Mouse (Mus musculus): Measurements from ENCODE around the gene Kmt2e. TPM values are rescaled to one million over a fixed set of nuclear protein-coding genes. Genes with fewer than 3 reads are reported as not detected.

Kmt2e gene
- polyA plus RNA-seq, 1 experiment from 2014 or later, result 96.0 TPM

GRCm38 (mm10) chr5:23400156-23400555 is 34.1 kb upstream of the Kmt2e start:
- no peak overlapping the region for H3K27ac ChIP-seq
- no peak for DNase-seq (ENCODE audit: low spot score)
- no peaks in the 10 kb centered on the region for H3K27me3 ChIP-seq (ENCODE audit: insufficient read depth, poor library complexity, severe bottlenecking)
- WGBS, result 94% methylated on average over 3 of the region's 3 CpGs
- H3K4me3 ChIP-seq, result no peak overlapping the region
- H3K9me3 ChIP-seq, result no peaks in the 10 kb centered on the region
- H3K36me3 ChIP-seq, result peaks cover 35% of the 10 kb centered on the region
- no peaks in the 10 kb centered on the region for H3K4me1 ChIP-seq (replicated peaks)

- H3K9me3 ChIP-seq, result no peaks in the 10 kb centered on the region
- H3K4me1 ChIP-seq (replicated peaks), result no peaks in the 10 kb centered on the region
- H3K4me3 ChIP-seq, result no peak overlapping the region
- 93% methylated on average over 3 of the region's 3 CpGs for WGBS
- peaks cover 43% of the 10 kb centered on the region for H3K36me3 ChIP-seq
- no peaks in the 10 kb centered on the region for H3K27me3 ChIP-seq (ENCODE audit: insufficient read depth, poor library complexity, severe bottlenecking)
- no peak overlapping the region for H3K27ac ChIP-seq
- no peak for DNase-seq (ENCODE audit: low spot score)
Observed at GRCm38 (mm10) chr5:23400868-23401267, 33.4 kb upstream of the Kmt2e start.

GRCm38 (mm10) chr5:23401368-23401767 is 32.9 kb upstream of the Kmt2e start:
- no peak overlapping the region for H3K27ac ChIP-seq
- H3K4me1 ChIP-seq (replicated peaks), result no peaks in the 10 kb centered on the region
- no peak for DNase-seq (ENCODE audit: low spot score)
- no peaks in the 10 kb centered on the region for H3K27me3 ChIP-seq (ENCODE audit: insufficient read depth, poor library complexity, severe bottlenecking)
- H3K4me3 ChIP-seq, result no peak overlapping the region
- 83% methylated on average over 9 of the region's 9 CpGs for WGBS
- no peaks in the 10 kb centered on the region for H3K9me3 ChIP-seq
- H3K36me3 ChIP-seq, result peaks cover 48% of the 10 kb centered on the region

GRCm38 (mm10) chr5:23401999-23402398 is 32.2 kb upstream of the Kmt2e start:
- DNase-seq (ENCODE audit: low spot score), result no peak
- no peaks in the 10 kb centered on the region for H3K27me3 ChIP-seq (ENCODE audit: insufficient read depth, poor library complexity, severe bottlenecking)
- H3K4me3 ChIP-seq, result no peak overlapping the region
- H3K4me1 ChIP-seq (replicated peaks), result no peaks in the 10 kb centered on the region
- no peak overlapping the region for H3K27ac ChIP-seq
- WGBS, result 31% methylated on average over 2 of the region's 2 CpGs
- no peaks in the 10 kb centered on the region for H3K9me3 ChIP-seq
- H3K36me3 ChIP-seq, result peaks cover 49% of the 10 kb centered on the region

DNA sequence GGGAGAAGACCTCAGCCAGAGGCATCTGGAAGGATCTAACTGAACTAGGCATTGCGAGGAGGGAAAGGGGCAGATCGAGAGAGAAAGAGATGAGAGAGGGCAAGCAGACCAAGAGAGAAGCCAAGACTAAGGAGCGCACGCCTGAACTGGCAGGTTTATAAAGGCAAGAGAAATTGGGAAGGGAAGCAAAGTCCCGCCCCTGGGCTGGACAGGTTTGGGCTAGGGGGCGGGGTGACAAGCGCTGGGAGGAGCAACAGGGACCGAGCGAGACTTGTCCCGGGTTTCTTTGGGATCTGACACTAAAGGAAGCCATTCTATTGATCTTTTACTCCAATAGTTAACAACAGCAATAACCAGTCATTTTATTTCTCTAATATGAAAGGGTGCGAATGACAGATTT is 31.1 kb upstream of the Kmt2e start:
- H3K27ac ChIP-seq, result no peak overlapping the region
- H3K4me1 ChIP-seq (replicated peaks), result no peaks in the 10 kb centered on the region
- H3K27me3 ChIP-seq (ENCODE audit: insufficient read depth, poor library complexity, severe bottlenecking), result no peaks in the 10 kb centered on the region
- no peak for DNase-seq (ENCODE audit: low spot score)
- 75% methylated on average over 11 of the region's 11 CpGs for WGBS
- no peak overlapping the region for H3K4me3 ChIP-seq
- peaks cover 55% of the 10 kb centered on the region for H3K36me3 ChIP-seq
- H3K9me3 ChIP-seq, result no peaks in the 10 kb centered on the region

DNA sequence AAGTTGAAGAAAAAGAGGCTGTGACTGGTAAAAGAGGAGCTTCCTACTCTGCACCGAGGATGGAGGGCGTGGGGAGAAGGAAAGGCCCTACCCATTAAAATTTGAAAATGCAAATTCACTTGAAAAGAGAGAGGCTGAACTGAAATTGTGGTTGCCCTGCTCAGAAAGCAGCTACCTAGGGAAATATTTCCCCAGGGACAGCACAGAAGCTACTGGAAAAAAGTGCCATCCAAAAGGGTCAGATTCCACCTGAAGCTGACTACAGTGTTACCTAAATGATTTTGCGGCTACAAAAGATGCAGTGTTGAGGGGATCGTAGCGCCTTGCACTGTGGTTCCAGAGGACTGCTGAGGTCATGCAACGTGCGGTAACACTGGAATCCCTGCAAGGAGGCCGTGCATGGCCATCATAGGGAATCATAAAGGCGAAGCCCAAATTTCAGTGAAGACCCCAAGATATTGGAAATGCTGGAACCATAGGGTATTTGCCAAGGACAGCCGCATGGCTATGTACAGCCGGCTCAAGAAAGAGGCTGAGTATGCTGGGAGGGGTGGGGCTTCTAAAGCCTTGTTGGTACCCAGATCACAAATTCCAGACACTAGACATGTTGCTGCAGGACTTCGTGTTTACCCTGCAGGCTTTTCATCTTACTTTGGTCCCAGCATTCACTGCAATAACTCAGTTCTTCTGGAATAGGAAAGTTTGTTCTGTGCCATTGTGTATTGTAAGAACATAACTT is 28.4 kb upstream of the Kmt2e start:
- Histone ChIP-seq H3K4me1 (replicated peaks) (no peaks in the 10 kb centered on the region), H3K9me3 (no peaks in the 10 kb centered on the region), H3K36me3 (peaks cover 64% of the 10 kb centered on the region), H3K4me3 (no peak overlapping the region), H3K27ac (no peak overlapping the region), H3K27me3 (ENCODE audit: insufficient read depth, poor library complexity, severe bottlenecking) (no peaks in the 10 kb centered on the region)
- no peak for DNase-seq (ENCODE audit: low spot score)
- WGBS, result 95% methylated on average over 12 of the region's 12 CpGs

DNA sequence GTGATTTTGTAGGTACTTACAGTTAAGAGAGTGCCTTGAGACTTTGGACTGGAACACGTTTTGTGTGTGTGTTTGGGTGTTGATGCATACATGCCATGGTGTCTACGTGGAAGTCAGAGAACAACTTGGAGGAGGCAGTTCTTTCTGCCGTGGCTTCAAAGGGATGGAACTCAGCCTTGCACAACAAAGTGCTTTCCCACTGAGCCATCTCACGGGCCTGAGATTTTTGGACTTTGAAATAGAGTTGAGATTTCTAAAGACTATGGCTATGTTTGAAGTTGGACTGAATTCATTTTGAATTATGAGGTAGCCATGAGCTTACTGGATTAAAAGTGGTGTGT is 27.9 kb upstream of the Kmt2e start:
- no peak overlapping the region for H3K4me3 ChIP-seq
- WGBS, result 85% methylated on average over 4 of the region's 4 CpGs
- no peak for DNase-seq (ENCODE audit: low spot score)
- no peaks in the 10 kb centered on the region for H3K9me3 ChIP-seq
- H3K27ac ChIP-seq, result no peak overlapping the region
- no peaks in the 10 kb centered on the region for H3K27me3 ChIP-seq (ENCODE audit: insufficient read depth, poor library complexity, severe bottlenecking)
- H3K4me1 ChIP-seq (replicated peaks), result no peaks in the 10 kb centered on the region
- H3K36me3 ChIP-seq, result peaks cover 64% of the 10 kb centered on the region

DNA sequence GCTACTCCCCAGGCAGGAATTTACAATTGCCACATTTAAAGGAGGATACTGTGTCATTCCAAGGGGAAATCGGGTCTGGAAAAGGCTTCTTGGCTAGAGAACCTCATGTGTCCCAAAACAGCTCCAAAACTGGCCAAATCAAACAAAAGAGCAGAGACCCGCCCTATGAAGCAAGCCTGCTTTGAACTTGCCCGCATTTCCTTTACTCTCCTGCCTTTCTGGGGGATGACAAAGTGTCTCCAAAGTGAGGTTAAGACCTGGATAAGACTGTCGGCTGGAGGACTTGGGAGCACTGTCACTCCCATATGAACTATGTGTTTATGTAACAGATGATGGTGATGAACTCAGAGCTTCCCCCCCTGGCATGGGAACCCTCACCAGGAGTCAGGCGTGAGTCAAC is 26.1 kb upstream of the Kmt2e start:
- 83% methylated on average over 5 of the region's 5 CpGs for WGBS

DNA sequence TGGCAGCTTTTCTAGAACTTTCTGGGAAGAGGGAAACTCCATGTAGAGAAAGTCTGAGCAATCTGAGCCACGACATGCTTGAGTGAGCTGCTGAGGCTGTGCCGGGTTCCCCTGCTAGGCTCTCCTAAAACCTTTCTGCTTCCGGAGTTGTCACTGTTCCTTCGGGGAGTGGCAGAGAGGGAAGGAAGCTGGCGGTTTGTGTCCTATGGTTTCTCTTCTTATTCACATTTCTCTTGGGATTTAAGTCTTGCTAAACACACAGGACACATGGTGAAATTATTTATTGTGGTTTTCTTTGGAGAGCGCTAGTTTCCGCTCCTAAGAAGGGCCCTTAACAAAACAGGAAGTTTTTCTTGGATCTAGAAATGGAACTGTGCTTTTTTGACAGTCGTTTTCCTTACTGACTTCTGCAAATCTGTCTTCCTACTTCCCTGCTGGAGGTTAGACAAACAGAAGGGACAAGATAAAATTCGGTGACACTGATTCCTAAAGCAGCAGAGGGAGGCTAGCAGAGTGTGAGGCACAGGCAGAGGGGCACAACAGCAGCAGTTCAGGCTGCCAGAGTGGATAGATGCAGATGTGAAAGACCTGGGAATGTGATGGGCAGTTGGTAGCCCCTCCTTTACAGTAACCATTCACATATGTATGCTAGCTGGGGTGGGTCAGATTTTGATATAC is 24.1 kb upstream of the Kmt2e start:
- H3K27me3 ChIP-seq (ENCODE audit: insufficient read depth, poor library complexity, severe bottlenecking), result no peaks in the 10 kb centered on the region
- H3K36me3 ChIP-seq, result peaks cover 63% of the 10 kb centered on the region
- WGBS, result 60% methylated on average over 9 of the region's 9 CpGs
- H3K9me3 ChIP-seq, result no peaks in the 10 kb centered on the region
- H3K4me1 ChIP-seq (replicated peaks), result peaks cover 31% of the 10 kb centered on the region
- H3K27ac ChIP-seq, result no peak overlapping the region
- no peak for DNase-seq (ENCODE audit: low spot score)
- H3K4me3 ChIP-seq, result no peak overlapping the region

More for the DNA sequence above, 26.1 kb upstream of the Kmt2e start:
- Histone ChIP-seq H3K36me3 (peaks cover 70% of the 10 kb centered on the region), H3K27me3 (ENCODE audit: insufficient read depth, poor library complexity, severe bottlenecking) (no peaks in the 10 kb centered on the region), H3K27ac (no peak overlapping the region), H3K4me1 (replicated peaks) (peaks cover 10% of the 10 kb centered on the region), H3K9me3 (no peaks in the 10 kb centered on the region), H3K4me3 (no peak overlapping the region)
- no peak for DNase-seq (ENCODE audit: low spot score)

DNA sequence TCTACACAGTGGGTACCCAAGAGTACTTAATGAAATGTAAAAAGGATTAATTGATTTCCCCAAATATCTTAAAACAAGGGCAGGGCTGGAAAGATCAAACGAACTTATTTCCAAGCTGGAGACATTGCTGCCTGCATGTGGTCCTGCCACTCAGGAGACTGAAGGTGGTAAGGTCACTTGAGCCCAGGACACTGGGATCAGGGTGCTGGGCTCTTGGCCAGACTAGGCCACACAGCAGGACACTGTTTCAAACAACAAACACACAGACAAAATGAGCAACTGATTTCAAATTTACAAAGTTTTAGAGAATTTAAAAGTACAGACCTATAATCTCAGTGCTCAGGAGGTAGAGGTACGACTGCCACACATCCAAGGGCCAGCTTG is 23.5 kb upstream of the Kmt2e start:
- Histone ChIP-seq H3K4me3 (no peak overlapping the region), H3K4me1 (replicated peaks) (peaks cover 36% of the 10 kb centered on the region), H3K27ac (no peak overlapping the region), H3K9me3 (no peaks in the 10 kb centered on the region), H3K36me3 (peaks cover 58% of the 10 kb centered on the region), H3K27me3 (ENCODE audit: insufficient read depth, poor library complexity, severe bottlenecking) (no peaks in the 10 kb centered on the region)
- 67% methylated on average over 2 of the region's 2 CpGs for WGBS
- DNase-seq (ENCODE audit: low spot score), result no peak

DNA sequence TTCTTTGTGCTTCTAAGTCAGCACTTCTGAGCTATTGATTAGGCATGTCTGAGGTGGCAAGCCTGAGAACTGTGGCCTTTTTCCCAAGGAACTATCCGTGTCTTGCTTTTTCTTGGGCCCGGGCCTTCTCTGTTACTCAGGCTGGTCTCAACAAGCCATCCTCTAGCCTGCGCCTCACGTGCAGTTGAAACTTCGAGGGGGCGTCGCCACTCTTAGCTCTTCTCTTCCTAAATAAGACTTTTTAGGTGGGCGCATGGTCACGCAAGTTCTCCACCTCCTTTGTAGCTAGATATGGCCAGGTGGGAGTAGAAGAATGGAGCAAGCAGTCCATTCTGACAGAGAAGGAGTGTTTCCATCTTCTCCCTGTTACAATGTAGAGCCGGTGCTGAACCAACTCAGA is 22.6 kb upstream of the Kmt2e start:
- Histone ChIP-seq H3K27me3 (ENCODE audit: insufficient read depth, poor library complexity, severe bottlenecking) (no peaks in the 10 kb centered on the region), H3K4me1 (replicated peaks) (peaks cover 42% of the 10 kb centered on the region), H3K27ac (0 out of 2 replicates have a peak overlapping the region, but pooled peaks have one; percentile 8), H3K36me3 (peaks cover 50% of the 10 kb centered on the region), H3K9me3 (no peaks in the 10 kb centered on the region), H3K4me3 (no peak overlapping the region)
- no peak for DNase-seq (ENCODE audit: low spot score)
- 87% methylated on average over 10 of the region's 10 CpGs for WGBS

GRCm38 (mm10) chr5:23412247-23412948 is 21.8 kb upstream of the Kmt2e start:
- Histone ChIP-seq H3K27me3 (ENCODE audit: insufficient read depth, poor library complexity, severe bottlenecking) (no peaks in the 10 kb centered on the region), H3K9me3 (no peaks in the 10 kb centered on the region), H3K27ac (no peak overlapping the region), H3K36me3 (peaks cover 53% of the 10 kb centered on the region), H3K4me3 (no peak overlapping the region), H3K4me1 (replicated peaks) (peaks cover 48% of the 10 kb centered on the region)
- DNase-seq (ENCODE audit: low spot score), result no peak
- WGBS, result 89% methylated on average over 5 of the region's 5 CpGs

GRCm38 (mm10) chr5:23413058-23413457 is 21.2 kb upstream of the Kmt2e start:
- Histone ChIP-seq H3K27ac (peak overlapping the region; percentile 87), H3K4me1 (replicated peaks) (peaks cover 55% of the 10 kb centered on the region)

More at GRCm38 (mm10) chr5:23413058-23413457, 21.2 kb upstream of the Kmt2e start:
- Histone ChIP-seq H3K36me3 (peaks cover 47% of the 10 kb centered on the region), H3K9me3 (no peaks in the 10 kb centered on the region), H3K4me3 (no peak overlapping the region), H3K27me3 (ENCODE audit: insufficient read depth, poor library complexity, severe bottlenecking) (no peaks in the 10 kb centered on the region)
- DNase-seq (ENCODE audit: low spot score), result no peak
- 71% methylated on average over 4 of the region's 4 CpGs for WGBS

Data from hindbrain, embryonic 10.5 days (tissue).